Mouse (Mus musculus): Measurements from ENCODE around the gene Rps6kc1. TPM values are rescaled to one million over a fixed set of nuclear protein-coding genes. Genes with fewer than 3 reads are reported as not detected.

Rps6kc1 gene
- total and polyA plus RNA-seq, 3 experiments = 7.8 to 18.0 (median 12.5) TPM

- no peak overlapping the region for H3K4me3 ChIP-seq (replicated peaks in 1 of 3; ENCODE audit: low read depth in 2 of 3, low read length in 2 of 3, poor library complexity in 1 of 3)
- no peaks in the 10 kb centered on the region for H3K79me2 ChIP-seq (replicated peaks; ENCODE audit: control insufficient read depth, extremely low read depth, insufficient read depth, poor library complexity, severe bottlenecking)
- no peaks in the 10 kb centered on the region for H3K27me3 ChIP-seq (replicated peaks)
- TF ChIP-seq HCFC1 (IDR thresholded peaks at IDR 0.05; ENCODE audit: low read depth, low read length) (no peak), RAD21 (IDR thresholded peaks at IDR 0.05; ENCODE audit: low read depth, low read length) (no peak), CHD1 (IDR thresholded peaks at IDR 0.05; ENCODE audit: low read depth, low read length) (no peak), ZKSCAN1 (IDR thresholded peaks at IDR 0.05; ENCODE audit: borderline replicate concordance, low read depth, low read length) (no peak), PAX5 (IDR thresholded peaks at IDR 0.05; ENCODE audit: low read length) (no peak), ZMIZ1 (IDR thresholded peaks at IDR 0.05; ENCODE audit: low read depth, low read length) (no peak), SMC3 (IDR thresholded peaks at IDR 0.05; ENCODE audit: low read depth, low read length) (no peak), UBTF (IDR thresholded peaks at IDR 0.05; ENCODE audit: low read depth, low read length) (no peak)
- peaks cover 2 to 54% of the 10 kb centered on the region in 2 experiments for H3K36me3 ChIP-seq (replicated peaks in 1 of 2; ENCODE audit: control insufficient read depth in 1 of 2, insufficient read depth in 1 of 2, low read length in 1 of 2)
- peaks cover 0 to 8% of the 10 kb centered on the region in 2 experiments; a peak in 2 of 4 replicates for H3K4me1 ChIP-seq (ENCODE audit: control insufficient read depth in 1 of 2, insufficient read depth in 2 of 2)
- in situ Hi-C loops (cut with MboI; ENCODE audit: low pct_ligation_motif_present, low pct_unique_long_range_greater_than_20kb, low sequenced_read_pairs) (no loop called here), dilution Hi-C loops (cut with MboI; ENCODE audit: extremely low pct_ligation_motif_present, extremely low pct_unique_long_range_greater_than_20kb, low sequenced_read_pairs) (no loop called here)
- H3K9ac ChIP-seq (ENCODE audit: insufficient read depth, low read depth) = no peak overlapping the region
- H3K4me2 ChIP-seq (ENCODE audit: insufficient read depth, low read depth, poor library complexity, severe bottlenecking) = no peak overlapping the region
- no peak overlapping the region for H3K27ac ChIP-seq (ENCODE audit: insufficient read depth, low read depth)
- no peaks in the 10 kb centered on the region for H3K9me3 ChIP-seq (replicated peaks; ENCODE audit: low read length)
- no peak for DNase-seq (ENCODE audit: extremely low read depth)
Measured at GRCm38 (mm10) chr1:190836046-190836445, 75.5 kb downstream of the Rps6kc1 start.

DNA sequence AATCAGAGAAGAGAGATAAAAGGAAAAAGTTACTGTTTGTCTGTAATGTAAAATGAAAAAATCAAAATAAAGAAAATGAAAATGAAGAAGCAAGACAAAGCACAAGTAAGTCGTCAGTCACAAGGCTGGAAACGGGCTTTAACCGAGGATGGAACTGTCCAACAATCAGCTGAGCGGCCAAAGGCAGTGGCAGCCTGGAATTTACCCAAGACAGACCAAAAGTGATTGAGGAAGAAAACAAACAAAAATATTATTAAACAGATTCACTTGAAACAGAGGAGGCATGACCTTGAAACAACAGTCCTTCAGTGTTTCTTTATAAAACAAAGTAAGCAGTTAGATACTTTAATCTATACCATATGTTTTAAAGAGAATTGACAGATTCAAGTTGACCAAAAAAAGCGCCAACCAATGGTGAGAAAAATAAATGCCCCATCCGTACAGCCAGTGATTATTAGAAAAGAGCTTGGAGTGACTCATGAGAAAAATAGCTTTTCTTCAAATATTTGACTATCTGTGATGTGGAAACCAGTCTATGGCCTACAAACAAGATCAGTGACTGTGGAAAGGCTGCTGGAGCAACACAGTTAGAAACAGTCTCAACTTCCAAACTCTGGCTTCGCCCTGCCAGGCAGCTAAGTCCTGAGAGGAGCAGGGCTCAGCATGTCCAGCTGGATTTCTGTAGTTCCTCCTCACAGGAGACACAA, 77.2 kb downstream of the Rps6kc1 start:
- TF ChIP-seq ELF1 (IDR thresholded peaks at IDR 0.05; ENCODE audit: low read depth, low read length) (no peak), CHD2 (IDR thresholded peaks at IDR 0.05; ENCODE audit: low read length) (no peak), MYC (IDR thresholded peaks at IDR 0.05; ENCODE audit: low read depth, low read length) (no peak), E2F4 (IDR thresholded peaks at IDR 0.05; ENCODE audit: insufficient replicate concordance, low read depth, low read length) (no peak), NRF1 (IDR thresholded peaks at IDR 0.05; ENCODE audit: low read depth, low read length) (no peak), ZC3H11A (IDR thresholded peaks at IDR 0.05; ENCODE audit: low read depth, low read length) (no peak), NELFE (IDR thresholded peaks at IDR 0.05; ENCODE audit: low read depth, low read length) (no peak), MXI1 (IDR thresholded peaks at IDR 0.05; ENCODE audit: low read depth, low read length) (no peak), HCFC1 (IDR thresholded peaks at IDR 0.05; ENCODE audit: low read depth, low read length) (no peak), MEF2A (IDR thresholded peaks at IDR 0.05; ENCODE audit: borderline replicate concordance, low read depth, low read length) (no peak), ZMIZ1 (IDR thresholded peaks at IDR 0.05; ENCODE audit: low read depth, low read length) (no peak), RCOR1 (conservative IDR thresholded peaks at IDR 0.05; ENCODE audit: low read depth, low read length) (no peak)
- H3K27ac ChIP-seq (ENCODE audit: insufficient read depth, low read depth) = no peak overlapping the region
- dilution Hi-C loops (cut with MboI; ENCODE audit: extremely low pct_ligation_motif_present, extremely low pct_unique_long_range_greater_than_20kb, low sequenced_read_pairs) (no loop called here), in situ Hi-C loops (cut with MboI; ENCODE audit: low pct_ligation_motif_present, low pct_unique_long_range_greater_than_20kb, low sequenced_read_pairs) (no loop called here)
- no peaks in the 10 kb centered on the region for H3K9me3 ChIP-seq (replicated peaks; ENCODE audit: low read length)
- H3K9ac ChIP-seq (ENCODE audit: insufficient read depth, low read depth) = no peak overlapping the region
- H3K36me3 ChIP-seq (replicated peaks in 1 of 2; ENCODE audit: control insufficient read depth in 1 of 2, insufficient read depth in 1 of 2, low read length in 1 of 2) = peaks cover 5 to 53% of the 10 kb centered on the region in 2 experiments
- no peak overlapping the region for H3K4me2 ChIP-seq (ENCODE audit: insufficient read depth, low read depth, poor library complexity, severe bottlenecking)
- no peaks in the 10 kb centered on the region for H3K27me3 ChIP-seq (replicated peaks)
- no peaks in the 10 kb centered on the region for H3K79me2 ChIP-seq (replicated peaks; ENCODE audit: control insufficient read depth, extremely low read depth, insufficient read depth, poor library complexity, severe bottlenecking)
- H3K4me3 ChIP-seq (replicated peaks in 1 of 3; ENCODE audit: low read depth in 2 of 3, low read length in 2 of 3, poor library complexity in 1 of 3) = no peak overlapping the region
- no peak for DNase-seq (ENCODE audit: extremely low read depth)
- peaks cover 2 to 7% of the 10 kb centered on the region in 2 experiments; a peak in 3 of 4 replicates for H3K4me1 ChIP-seq (ENCODE audit: control insufficient read depth in 1 of 2, insufficient read depth in 2 of 2)

Measured in CH12.LX (cell line).